Mouse (Mus musculus) midbrain, embryonic 13.5 days (tissue): ENCODE measurements around the gene Olfm1. TPM values are rescaled to one million over a fixed set of nuclear protein-coding genes. Genes with fewer than 3 reads are reported as not detected.

ENCODE experiments used
- ATAC-seq: fragments of 200-750 bp; cut with Nextera tagmentation; 2 replicates; pipeline ENCODE4 v1.8.0; 2017; ENCODE audit warnings: mild to moderate bottlenecking, moderate TSS enrichment, moderate library complexity
- H3K27ac ChIP-seq: fragments of 300-500 bp; sonication (generic); 2 replicates; pipeline ENCODE4 v1.5.1; 2015; ENCODE audit warnings: inconsistent platforms, mild to moderate bottlenecking, moderate library complexity
- H3K27me3 ChIP-seq: fragments of 300-500 bp; sonication (generic); 2 replicates; pipeline ENCODE4 v1.6.1; 2015; ENCODE audit warnings: mild to moderate bottlenecking, inconsistent platforms
- H3K36me3 ChIP-seq: fragments of 300-500 bp; sonication (generic); 2 replicates; pipeline ENCODE4 v1.6.1; 2015; ENCODE audit warnings: mild to moderate bottlenecking, inconsistent platforms
- H3K4me1 ChIP-seq: fragments of 300-500 bp; sonication (generic); replicated peaks from 2 replicates; pipeline ENCODE4 v1.6.1; 2015; ENCODE audit warnings: inconsistent platforms
- H3K4me2 ChIP-seq: fragments of 300-500 bp; sonication (generic); replicated peaks from 2 replicates; pipeline ENCODE4 v1.6.1; 2015; ENCODE audit warnings: moderate library complexity, mild to moderate bottlenecking, inconsistent platforms
- H3K4me3 ChIP-seq: fragments of 300-500 bp; sonication (generic); replicated peaks from 2 replicates; pipeline ENCODE4 v1.5.1; 2015; ENCODE audit warnings: mild to moderate bottlenecking, inconsistent platforms
- H3K9ac ChIP-seq: fragments of 300-500 bp; sonication (generic); replicated peaks from 2 replicates; pipeline ENCODE4 v1.6.1; 2015; ENCODE audit warnings: mild to moderate bottlenecking, inconsistent platforms
- H3K9me3 ChIP-seq: fragments of 300-500 bp; sonication (generic); 2 replicates; pipeline ENCODE4 v1.6.1; 2016; ENCODE audit warnings: mild to moderate bottlenecking, inconsistent platforms
- WGBS: fragments of 180-500 bp; shearing (Covaris S2); methylation state at CpG from one replicate; pipeline ENCODE4 v1.1.7; 2015; 5-methylcytosine and 5-hydroxymethylcytosine counted together
- polyA plus RNA-seq: library from polyadenylated mRNA; unstranded; fragments of >200 nt; fragmentation: Nextera tagmentation; extraction: Ambion mirVana; gene quantifications from 2 replicates; pipeline ENCODE4 v1.2.1, GENCODE M21; 2015

The Olfm1 gene
- polyA plus RNA-seq, 1 experiment from 2014 or later = 203 TPM

GRCm38 (mm10) chr2:28217783-28218182, 25.0 kb downstream of the Olfm1 start:
- Histone ChIP-seq H3K36me3 (peaks cover 75% of the 10 kb centered on the region), H3K27me3 (no peaks in the 10 kb centered on the region), H3K4me3 (no peak overlapping the region), H3K9ac (no peak overlapping the region), H3K9me3 (no peaks in the 10 kb centered on the region), H3K4me2 (no peak overlapping the region), H3K4me1 (peaks cover 26% of the 10 kb centered on the region), H3K27ac (no peak overlapping the region)
- 94% methylated on average over 1 of the region's 1 CpGs for WGBS
- no peak for ATAC-seq

- WGBS = 69% methylated on average over 7 of the region's 7 CpGs
- peaks cover 79% of the 10 kb centered on the region for H3K36me3 ChIP-seq
- H3K4me2 ChIP-seq = no peak overlapping the region
- H3K4me1 ChIP-seq = peaks cover 29% of the 10 kb centered on the region
- no peak overlapping the region for H3K9ac ChIP-seq
- no peak for ATAC-seq
- H3K27ac ChIP-seq = peak overlapping the region; percentile 5; the same call in 1 of the 2 replicates
- H3K27me3 ChIP-seq = no peaks in the 10 kb centered on the region
- H3K4me3 ChIP-seq = no peak overlapping the region
- no peaks in the 10 kb centered on the region for H3K9me3 ChIP-seq
Observed at GRCm38 (mm10) chr2:28218651-28219356, 26.0 kb downstream of the Olfm1 start.

- Histone ChIP-seq H3K27me3 (no peaks in the 10 kb centered on the region), H3K9me3 (no peaks in the 10 kb centered on the region), H3K4me1 (peaks cover 29% of the 10 kb centered on the region), H3K27ac (no peak overlapping the region), H3K36me3 (peaks cover 75% of the 10 kb centered on the region), H3K9ac (no peak overlapping the region), H3K4me3 (no peak overlapping the region), H3K4me2 (no peak overlapping the region)
- ATAC-seq = no peak
- WGBS = 88% methylated on average over 1 of the region's 1 CpGs
Observed at GRCm38 (mm10) chr2:28219625-28220024, 26.8 kb downstream of the Olfm1 start.

GRCm38 (mm10) chr2:28221803-28222202, 29.0 kb downstream of the Olfm1 start:
- Histone ChIP-seq H3K4me3 (no peak overlapping the region), H3K27ac (no peak overlapping the region), H3K9me3 (no peaks in the 10 kb centered on the region), H3K4me2 (no peak overlapping the region), H3K4me1 (peaks cover 50% of the 10 kb centered on the region), H3K36me3 (peaks cover 64% of the 10 kb centered on the region), H3K27me3 (no peaks in the 10 kb centered on the region), H3K9ac (no peak overlapping the region)
- WGBS = 71% methylated on average over 2 of the region's 2 CpGs
- ATAC-seq = no peak

- Histone ChIP-seq H3K27me3 (no peaks in the 10 kb centered on the region), H3K27ac (no peak overlapping the region), H3K4me1 (peaks cover 70% of the 10 kb centered on the region), H3K36me3 (peaks cover 49% of the 10 kb centered on the region), H3K4me3 (no peak overlapping the region), H3K9ac (no peak overlapping the region), H3K4me2 (no peak overlapping the region), H3K9me3 (no peaks in the 10 kb centered on the region)
- WGBS = 81% methylated on average over 5 of the region's 5 CpGs
- no peak for ATAC-seq
Observed at GRCm38 (mm10) chr2:28224819-28225218, 32.0 kb downstream of the Olfm1 start.

GRCm38 (mm10) chr2:28225906-28226305, 33.1 kb downstream of the Olfm1 start:
- no peak overlapping the region for H3K4me3 ChIP-seq
- no peaks in the 10 kb centered on the region for H3K9me3 ChIP-seq
- no peak overlapping the region for H3K27ac ChIP-seq
- H3K36me3 ChIP-seq = peaks cover 59% of the 10 kb centered on the region
- no peak overlapping the region for H3K4me2 ChIP-seq
- H3K9ac ChIP-seq = no peak overlapping the region
- H3K27me3 ChIP-seq = no peaks in the 10 kb centered on the region
- peaks cover 64% of the 10 kb centered on the region for H3K4me1 ChIP-seq
- 55% methylated on average over 3 of the region's 3 CpGs for WGBS
- ATAC-seq = no peak

GRCm38 (mm10) chr2:28226971-28227370, 34.2 kb downstream of the Olfm1 start:
- no peak overlapping the region for H3K4me2 ChIP-seq
- H3K9ac ChIP-seq = no peak overlapping the region
- H3K4me3 ChIP-seq = no peak overlapping the region
- no peaks in the 10 kb centered on the region for H3K27me3 ChIP-seq
- no peaks in the 10 kb centered on the region for H3K9me3 ChIP-seq
- peaks cover 55% of the 10 kb centered on the region for H3K4me1 ChIP-seq
- peak overlapping the region; percentile 63; the same call in 1 of the 2 replicates for H3K27ac ChIP-seq
- 52% methylated on average over 5 of the region's 5 CpGs for WGBS
- no peak for ATAC-seq
- H3K36me3 ChIP-seq = peaks cover 63% of the 10 kb centered on the region

- Histone ChIP-seq H3K9ac (no peak overlapping the region; the same call in 1 of the 2 replicates), H3K4me1 (peaks cover 47% of the 10 kb centered on the region), H3K4me2 (peak overlapping the region; percentile 4; the same call in 1 of the 2 replicates), H3K27me3 (no peaks in the 10 kb centered on the region), H3K4me3 (no peak overlapping the region), H3K9me3 (no peaks in the 10 kb centered on the region), H3K27ac (peak overlapping the region; percentile 63), H3K36me3 (peaks cover 56% of the 10 kb centered on the region)
- whole genome bisulfite sequencing = 9% methylated on average over 8 of the region's 8 CpGs
- peak; percentile 77 for ATAC-seq
Observed at GRCm38 (mm10) chr2:28227589-28228191, 34.9 kb downstream of the Olfm1 start.

GRCm38 (mm10) chr2:28228364-28228763, 35.6 kb downstream of the Olfm1 start:
- no peak overlapping the region for H3K9ac ChIP-seq
- peak overlapping the region; percentile 63 for H3K27ac ChIP-seq
- ATAC-seq = no peak
- no peak overlapping the region for H3K4me2 ChIP-seq
- peaks cover 41% of the 10 kb centered on the region for H3K4me1 ChIP-seq
- no peak overlapping the region for H3K4me3 ChIP-seq
- H3K9me3 ChIP-seq = no peaks in the 10 kb centered on the region
- 75% methylated on average over 4 of the region's 4 CpGs for WGBS
- H3K27me3 ChIP-seq = no peaks in the 10 kb centered on the region
- peaks cover 49% of the 10 kb centered on the region for H3K36me3 ChIP-seq

- Histone ChIP-seq H3K36me3 (peaks cover 14% of the 10 kb centered on the region), H3K4me2 (no peak overlapping the region), H3K4me1 (no peaks in the 10 kb centered on the region), H3K27ac (no peak overlapping the region), H3K9ac (no peak overlapping the region), H3K9me3 (no peaks in the 10 kb centered on the region), H3K27me3 (no peaks in the 10 kb centered on the region), H3K4me3 (no peak overlapping the region)
- 79% methylated on average over 4 of the region's 4 CpGs for WGBS
- no peak for ATAC-seq
Observed at GRCm38 (mm10) chr2:28235129-28235528, 42.3 kb downstream of the Olfm1 start.

GRCm38 (mm10) chr2:28236447-28236846, 43.7 kb downstream of the Olfm1 start:
- no peaks in the 10 kb centered on the region for H3K4me1 ChIP-seq
- H3K27me3 ChIP-seq = no peaks in the 10 kb centered on the region
- 0 out of 2 replicates have a peak, but pooled peaks cover 1% of the 10 kb centered on the region for H3K36me3 ChIP-seq
- no peak for ATAC-seq
- WGBS = 84% methylated on average over 6 of the region's 6 CpGs
- H3K4me3 ChIP-seq = no peak overlapping the region
- H3K4me2 ChIP-seq = no peak overlapping the region
- no peak overlapping the region for H3K27ac ChIP-seq
- H3K9me3 ChIP-seq = no peaks in the 10 kb centered on the region
- H3K9ac ChIP-seq = no peak overlapping the region

GRCm38 (mm10) chr2:28239616-28240015, 46.8 kb downstream of the Olfm1 start:
- no peak for ATAC-seq

More at GRCm38 (mm10) chr2:28239616-28240015, 46.8 kb downstream of the Olfm1 start:
- 88% methylated on average over 8 of the region's 8 CpGs for WGBS
- H3K9me3 ChIP-seq = no peaks in the 10 kb centered on the region
- H3K4me3 ChIP-seq = no peak overlapping the region
- H3K4me2 ChIP-seq = no peak overlapping the region
- H3K36me3 ChIP-seq = no peaks in the 10 kb centered on the region
- H3K4me1 ChIP-seq = no peaks in the 10 kb centered on the region
- no peak overlapping the region for H3K9ac ChIP-seq
- no peaks in the 10 kb centered on the region for H3K27me3 ChIP-seq
- no peak overlapping the region for H3K27ac ChIP-seq
